Mouse (Mus musculus) granulocyte monocyte progenitor cell, adult 5-6 weeks (primary cell): ENCODE data around the gene Cygb. TPM values are rescaled to one million over a fixed set of nuclear protein-coding genes. Genes with fewer than 3 reads are reported as not detected.

Source experiments
- total RNA-seq, 2 experiments: library from RNA; stranded (forward) in 1 of 2; stranded (reverse) in 1 of 2; fragments of 200-712, 200-1000 nt in 1 of 2; fragments of >200 nt in 1 of 2; fragmentation: Nextera tagmentation in 1 of 2; gene quantifications; 2 replicates each; pipeline ENCODE4 v1.2.3; 2014 to 2017

Gene Cygb
- total RNA-seq, 2 experiments from 2014 or later: not detected

Other genes with a start within 250 kb of the Cygb start
- 13.9 and 19.5 TPM in 2 replicates for gene Rnf157, start 241.3 kb downstream of the Cygb start, total RNA-seq (2014; fragmentation: Nextera tagmentation)
- gene Rnf157, start 241.3 kb downstream of the Cygb start, total RNA-seq (2017): 5.9 and 7.5 TPM in 2 replicates
- 49.9 and 62.5 TPM in 2 replicates for gene Ubald2, start 220.2 kb downstream of the Cygb start, total RNA-seq (2014; fragmentation: Nextera tagmentation)
- 45.8 and 46.4 TPM in 2 replicates for gene Ubald2, start 220.2 kb downstream of the Cygb start, total RNA-seq (2017)
- not detected in 2 replicates for gene Qrich2, start 188.1 kb downstream of the Cygb start, total RNA-seq (2014; fragmentation: Nextera tagmentation)
- not detected in 2 replicates for gene Qrich2, start 188.1 kb downstream of the Cygb start, total RNA-seq (2017)
- 79.6 and 83.4 TPM in 2 replicates for gene Prpsap1, start 160.1 kb downstream of the Cygb start, total RNA-seq (2014; fragmentation: Nextera tagmentation)
- 26.0 and 53.2 TPM in 2 replicates for gene Prpsap1, start 160.1 kb downstream of the Cygb start, total RNA-seq (2017)
- gene Sphk1, start 123.4 kb downstream of the Cygb start, total RNA-seq (2014; fragmentation: Nextera tagmentation): not detected in 2 replicates
- not detected in 2 replicates for gene Sphk1, start 123.4 kb downstream of the Cygb start, total RNA-seq (2017)
- gene Ube2o, start 72.9 kb downstream of the Cygb start, total RNA-seq (2014; fragmentation: Nextera tagmentation): 5.2 and 6.8 TPM in 2 replicates
- 5.4 and 6.6 TPM in 2 replicates for gene Ube2o, start 72.9 kb downstream of the Cygb start, total RNA-seq (2017)
- not detected in 2 replicates for gene Aanat, start 67.9 kb downstream of the Cygb start, total RNA-seq (2014; fragmentation: Nextera tagmentation)
- gene Aanat, start 67.9 kb downstream of the Cygb start, total RNA-seq (2017): not detected in 2 replicates
- 7.3 and 8.6 TPM in 2 replicates for gene Rhbdf2, start 27.3 kb downstream of the Cygb start, total RNA-seq (2014; fragmentation: Nextera tagmentation)
- 2.9 TPM in 2 replicates for gene Rhbdf2, start 27.3 kb downstream of the Cygb start, total RNA-seq (2017)
- not detected in 2 replicates for gene Prcd, start 779 bp downstream of the Cygb start, total RNA-seq (2014; fragmentation: Nextera tagmentation)
- gene Prcd, start 779 bp downstream of the Cygb start, total RNA-seq (2017): not detected in 2 replicates
- gene St6galnac1, start 121.2 kb upstream of the Cygb start, total RNA-seq (2014; fragmentation: Nextera tagmentation): not detected in 2 replicates
- gene St6galnac1, start 121.2 kb upstream of the Cygb start, total RNA-seq (2017): not detected in 2 replicates
- gene Mxra7, start 173.7 kb upstream of the Cygb start, total RNA-seq (2014; fragmentation: Nextera tagmentation): 0.17 TPM in 1 of 2 replicates, not detected in the other
- 0.09 and 0.67 TPM in 2 replicates for gene Mxra7, start 173.7 kb upstream of the Cygb start, total RNA-seq (2017)
- gene Mettl23, start 189.0 kb upstream of the Cygb start, total RNA-seq (2014; fragmentation: Nextera tagmentation): 34.5 and 40.5 TPM in 2 replicates
- 22.7 and 25.8 TPM in 2 replicates for gene Mettl23, start 189.0 kb upstream of the Cygb start, total RNA-seq (2017)
- gene Jmjd6, start 189.1 kb upstream of the Cygb start, total RNA-seq (2014; fragmentation: Nextera tagmentation): 37.0 and 42.8 TPM in 2 replicates
- gene Jmjd6, start 189.1 kb upstream of the Cygb start, total RNA-seq (2017): 31.0 and 45.4 TPM in 2 replicates
- 16.0 and 32.0 TPM in 2 replicates for gene Mfsd11, start 198.1 kb upstream of the Cygb start, total RNA-seq (2014; fragmentation: Nextera tagmentation)
- gene Mfsd11, start 198.1 kb upstream of the Cygb start, total RNA-seq (2017): 9.4 and 10.0 TPM in 2 replicates
- gene Srsf2, start 198.8 kb upstream of the Cygb start, total RNA-seq (2014; fragmentation: Nextera tagmentation): 818 and 827 TPM in 2 replicates
- 356 and 422 TPM in 2 replicates for gene Srsf2, start 198.8 kb upstream of the Cygb start, total RNA-seq (2017)